Mouse (Mus musculus): ENCODE results near the gene Rps6ka3. TPM values are rescaled to one million over a fixed set of nuclear protein-coding genes. Genes with fewer than 3 reads are reported as not detected.

Rps6ka3 gene
- polyA plus RNA-seq, 1 experiment from 2014 or later, result 6.7 TPM

GRCm38 (mm10) chrX:159295879-159296278, 85.8 kb downstream of the Rps6ka3 start:
- H3K4me3 ChIP-seq (replicated peaks; ENCODE audit: low read depth, low read length), result no peak overlapping the region
- ATAC-seq (ENCODE audit: low FRiP score, low TSS enrichment), result no peak
- no peak overlapping the region for H3K9ac ChIP-seq (replicated peaks; ENCODE audit: low read length)
- H3K4me2 ChIP-seq (ENCODE audit: low read length), result no peak overlapping the region
- no peaks in the 10 kb centered on the region for H3K36me3 ChIP-seq (ENCODE audit: control insufficient read depth, insufficient read depth, low read length)
- DNase-seq, result no peak
- no peaks in the 10 kb centered on the region for H3K27me3 ChIP-seq (ENCODE audit: control insufficient read depth, insufficient read depth, low read length)
- H3K4me1 ChIP-seq (ENCODE audit: control insufficient read depth, insufficient read depth, low read length), result no peaks in the 10 kb centered on the region
- WGBS, result 100% methylated on average over 1 of the region's 1 CpGs
- H3K27ac ChIP-seq (replicated peaks; ENCODE audit: low read depth, low read length), result no peak overlapping the region
- H3K9me3 ChIP-seq (ENCODE audit: control insufficient read depth, low read length), result no peaks in the 10 kb centered on the region

GRCm38 (mm10) chrX:159302349-159303311, 92.5 kb downstream of the Rps6ka3 start:
- Histone ChIP-seq H3K27me3 (ENCODE audit: control insufficient read depth, insufficient read depth, low read length) (no peaks in the 10 kb centered on the region), H3K36me3 (ENCODE audit: control insufficient read depth, insufficient read depth, low read length) (no peaks in the 10 kb centered on the region), H3K4me3 (replicated peaks; ENCODE audit: low read depth, low read length) (no peak overlapping the region), H3K4me1 (ENCODE audit: control insufficient read depth, insufficient read depth, low read length) (no peaks in the 10 kb centered on the region), H3K27ac (replicated peaks; ENCODE audit: low read depth, low read length) (no peak overlapping the region), H3K9ac (replicated peaks; ENCODE audit: low read length) (no peak overlapping the region), H3K9me3 (ENCODE audit: control insufficient read depth, low read length) (no peaks in the 10 kb centered on the region), H3K4me2 (ENCODE audit: low read length) (no peak overlapping the region)
- WGBS, result 87% methylated on average over 11 of the region's 11 CpGs
- DNase-seq, result no peak
- ATAC-seq (ENCODE audit: low FRiP score, low TSS enrichment), result no peak

GRCm38 (mm10) chrX:159315293-159315692, 105.2 kb downstream of the Rps6ka3 start:
- no peak overlapping the region for H3K4me3 ChIP-seq (replicated peaks; ENCODE audit: low read depth, low read length)
- H3K4me1 ChIP-seq (ENCODE audit: control insufficient read depth, insufficient read depth, low read length), result no peaks in the 10 kb centered on the region
- H3K27ac ChIP-seq (replicated peaks; ENCODE audit: low read depth, low read length), result no peak overlapping the region
- ATAC-seq (ENCODE audit: low FRiP score, low TSS enrichment), result no peak
- H3K27me3 ChIP-seq (ENCODE audit: control insufficient read depth, insufficient read depth, low read length), result no peaks in the 10 kb centered on the region
- no peaks in the 10 kb centered on the region for H3K9me3 ChIP-seq (ENCODE audit: control insufficient read depth, low read length)
- WGBS, result 72% methylated on average over 7 of the region's 7 CpGs
- no peak overlapping the region for H3K9ac ChIP-seq (replicated peaks; ENCODE audit: low read length)
- H3K36me3 ChIP-seq (ENCODE audit: control insufficient read depth, insufficient read depth, low read length), result 0 out of 2 replicates have a peak, but pooled peaks cover 2% of the 10 kb centered on the region
- no peak for DNase-seq
- no peak overlapping the region for H3K4me2 ChIP-seq (ENCODE audit: low read length)

- no peak overlapping the region for H3K4me2 ChIP-seq (ENCODE audit: low read length)
- DNase-seq (peak; percentile 82), ATAC-seq (ENCODE audit: low FRiP score, low TSS enrichment) (no peak)
- no peaks in the 10 kb centered on the region for H3K9me3 ChIP-seq (ENCODE audit: control insufficient read depth, low read length)
- H3K27ac ChIP-seq (replicated peaks; ENCODE audit: low read depth, low read length), result no peak overlapping the region
- H3K27me3 ChIP-seq (ENCODE audit: control insufficient read depth, insufficient read depth, low read length), result no peaks in the 10 kb centered on the region
- no peak overlapping the region for H3K4me3 ChIP-seq (replicated peaks; ENCODE audit: low read depth, low read length)
- no peaks in the 10 kb centered on the region for H3K36me3 ChIP-seq (ENCODE audit: control insufficient read depth, insufficient read depth, low read length)
- 28% methylated on average over 8 of the region's 8 CpGs for WGBS
- no peaks in the 10 kb centered on the region for H3K4me1 ChIP-seq (ENCODE audit: control insufficient read depth, insufficient read depth, low read length)
- no peak overlapping the region for H3K9ac ChIP-seq (replicated peaks; ENCODE audit: low read length)
Measured at GRCm38 (mm10) chrX:159321342-159321741, 111.2 kb downstream of the Rps6ka3 start.

- Histone ChIP-seq H3K36me3 (ENCODE audit: control insufficient read depth, insufficient read depth, low read length) (peaks cover 10% of the 10 kb centered on the region; the same call in 1 of the 2 replicates), H3K4me3 (replicated peaks; ENCODE audit: low read depth, low read length) (no peak overlapping the region), H3K4me1 (ENCODE audit: control insufficient read depth, insufficient read depth, low read length) (no peaks in the 10 kb centered on the region), H3K27me3 (ENCODE audit: control insufficient read depth, insufficient read depth, low read length) (no peaks in the 10 kb centered on the region), H3K27ac (replicated peaks; ENCODE audit: low read depth, low read length) (no peak overlapping the region), H3K4me2 (ENCODE audit: low read length) (no peak overlapping the region), H3K9me3 (ENCODE audit: control insufficient read depth, low read length) (no peaks in the 10 kb centered on the region), H3K9ac (replicated peaks; ENCODE audit: low read length) (no peak overlapping the region)
- DNase-seq (no peak), ATAC-seq (ENCODE audit: low FRiP score, low TSS enrichment) (no peak)
- WGBS, result 91% methylated on average over 3 of the region's 3 CpGs
Measured at GRCm38 (mm10) chrX:159364506-159364905, 154.4 kb downstream of the Rps6ka3 start.

- DNase-seq (peak; percentile 80), ATAC-seq (ENCODE audit: low FRiP score, low TSS enrichment) (peak; percentile 97)
- H3K4me1 ChIP-seq (ENCODE audit: control insufficient read depth, insufficient read depth, low read length), result peaks cover 6% of the 10 kb centered on the region; the same call in 1 of the 2 replicates
- no peaks in the 10 kb centered on the region for H3K36me3 ChIP-seq (ENCODE audit: control insufficient read depth, insufficient read depth, low read length)
- H3K4me2 ChIP-seq (ENCODE audit: low read length), result peak within 1 kb of the TSS; percentile 56
- no peaks in the 10 kb centered on the region for H3K9me3 ChIP-seq (ENCODE audit: control insufficient read depth, low read length)
- H3K27me3 ChIP-seq (ENCODE audit: control insufficient read depth, insufficient read depth, low read length), result no peaks in the 10 kb centered on the region
- H3K9ac ChIP-seq (replicated peaks; ENCODE audit: low read length), result peak within 1 kb of the TSS; percentile 61
- peak within 1 kb of the TSS; percentile 57 for H3K4me3 ChIP-seq (replicated peaks; ENCODE audit: low read depth, low read length)
- WGBS, result 31% methylated on average over 59 of the region's 76 CpGs
- peak within 1 kb of the TSS; percentile 75 for H3K27ac ChIP-seq (replicated peaks; ENCODE audit: low read depth, low read length)
Measured at GRCm38 (mm10) chrX:159371831-159372752, 162.0 kb downstream of the Rps6ka3 start, which contains the start of gene Eif1ax. Eif1ax (plus strand) TSS chrX:159372178.

- DNase-seq, result no peak
- peak overlapping the region; percentile 61 for H3K9ac ChIP-seq (replicated peaks; ENCODE audit: low read length)
Measured at GRCm38 (mm10) chrX:159372753-159373144, 162.6 kb downstream of the Rps6ka3 start.

GRCm38 (mm10) chrX:159387105-159387504, 177.0 kb downstream of the Rps6ka3 start:
- no peak overlapping the region for H3K27ac ChIP-seq (replicated peaks; ENCODE audit: low read depth, low read length)
- H3K9ac ChIP-seq (replicated peaks; ENCODE audit: low read length), result no peak overlapping the region
- no peaks in the 10 kb centered on the region for H3K4me1 ChIP-seq (ENCODE audit: control insufficient read depth, insufficient read depth, low read length)
- 80% methylated on average over 9 of the region's 9 CpGs for WGBS
- no peaks in the 10 kb centered on the region for H3K9me3 ChIP-seq (ENCODE audit: control insufficient read depth, low read length)
- DNase-seq (peak; percentile 11), ATAC-seq (ENCODE audit: low FRiP score, low TSS enrichment) (no peak)
- H3K4me2 ChIP-seq (ENCODE audit: low read length), result no peak overlapping the region
- no peaks in the 10 kb centered on the region for H3K27me3 ChIP-seq (ENCODE audit: control insufficient read depth, insufficient read depth, low read length)
- H3K4me3 ChIP-seq (replicated peaks; ENCODE audit: low read depth, low read length), result no peak overlapping the region
- H3K36me3 ChIP-seq (ENCODE audit: control insufficient read depth, insufficient read depth, low read length), result peaks cover 17% of the 10 kb centered on the region

More at GRCm38 (mm10) chrX:159372753-159373144, 162.6 kb downstream of the Rps6ka3 start:
- Histone ChIP-seq H3K4me2 (ENCODE audit: low read length) (peak overlapping the region; percentile 56), H3K9me3 (ENCODE audit: control insufficient read depth, low read length) (no peaks in the 10 kb centered on the region), H3K4me1 (ENCODE audit: control insufficient read depth, insufficient read depth, low read length) (peaks cover 6% of the 10 kb centered on the region; the same call in 1 of the 2 replicates), H3K27ac (replicated peaks; ENCODE audit: low read depth, low read length) (no peak overlapping the region; the same call in 1 of the 2 replicates), H3K36me3 (ENCODE audit: control insufficient read depth, insufficient read depth, low read length) (0 out of 2 replicates have a peak, but pooled peaks cover under 1% of the 10 kb centered on the region), H3K4me3 (replicated peaks; ENCODE audit: low read depth, low read length) (peak overlapping the region; percentile 57), H3K27me3 (ENCODE audit: control insufficient read depth, insufficient read depth, low read length) (no peaks in the 10 kb centered on the region)
- peak; percentile 15; the same call in 1 of the 2 replicates for ATAC-seq (ENCODE audit: low FRiP score, low TSS enrichment)
- WGBS, result 28% methylated on average over 9 of the region's 9 CpGs
